Mouse (Mus musculus) ZHBTc4 (cell line): ENCODE measurements around the gene Fam243.

Source experiments
- DNase-seq: peaks from one replicate; pipeline ENCODE4 v3.0.0-alpha.2; 2011; ENCODE audit warnings: low read depth, low spot score

Gene Fam243

DNA sequence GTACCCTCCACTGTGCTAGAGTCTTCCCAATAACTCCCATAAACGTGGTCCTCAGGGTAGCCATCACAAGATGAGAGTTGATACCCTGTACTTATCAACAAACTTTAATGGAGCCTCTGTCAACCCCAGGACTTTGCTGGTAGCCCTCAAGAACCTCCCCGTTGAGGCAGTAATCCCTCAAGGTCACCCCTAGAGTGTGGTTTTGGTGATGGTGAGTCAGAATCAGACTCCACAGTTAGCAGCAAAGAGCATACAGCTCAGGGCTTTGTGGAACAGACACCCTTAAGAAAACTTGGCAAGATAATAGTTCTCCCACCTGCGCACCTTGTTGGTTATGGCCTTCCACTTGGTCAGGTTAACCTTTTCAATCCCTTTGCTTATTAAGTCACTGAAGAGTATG, 880 bp downstream of the Fam243 start:
- no peak for DNase-seq

GRCm38 (mm10) chr16:92319353-92320109, 1.7 kb downstream of the Fam243 start:
- DNase-seq: peak; percentile 91

- DNase-seq: no peak
These were observed 5.0 kb downstream of the Fam243 start for GRCm38 (mm10) chr16:92316049-92316738.

GRCm38 (mm10) chr16:92313953-92314741, 7.1 kb downstream of the Fam243 start:
- DNase-seq: peak; percentile 81

- no peak for DNase-seq
These were observed 12.1 kb downstream of the Fam243 start for GRCm38 (mm10) chr16:92309126-92309525.

- DNase-seq: no peak
These were observed 13.3 kb downstream of the Fam243 start for GRCm38 (mm10) chr16:92307947-92308346.

- peak; percentile 68 for DNase-seq
These were observed 15.7 kb downstream of the Fam243 start for GRCm38 (mm10) chr16:92305519-92305918.

DNA sequence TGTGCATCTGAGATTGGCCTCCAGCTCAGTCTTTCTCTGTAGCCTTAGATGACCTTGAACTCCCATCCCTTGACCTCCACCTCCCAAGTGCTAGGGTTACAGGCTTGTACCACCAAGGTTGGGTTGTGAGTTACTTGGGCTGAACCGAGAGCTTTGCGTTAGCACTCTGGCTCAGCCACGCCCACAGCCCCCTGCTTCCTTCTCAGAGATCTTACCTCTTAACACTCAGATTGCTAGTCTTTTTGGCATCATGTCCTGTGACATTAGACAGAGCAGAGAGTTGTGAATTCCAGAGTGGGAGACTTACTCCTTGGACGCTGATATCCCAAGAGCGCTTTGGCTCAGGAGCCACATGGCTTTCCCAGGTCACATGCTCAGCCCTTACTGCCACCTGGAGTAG, 18.7 kb downstream of the Fam243 start:
- peak; percentile 29 for DNase-seq

DNA sequence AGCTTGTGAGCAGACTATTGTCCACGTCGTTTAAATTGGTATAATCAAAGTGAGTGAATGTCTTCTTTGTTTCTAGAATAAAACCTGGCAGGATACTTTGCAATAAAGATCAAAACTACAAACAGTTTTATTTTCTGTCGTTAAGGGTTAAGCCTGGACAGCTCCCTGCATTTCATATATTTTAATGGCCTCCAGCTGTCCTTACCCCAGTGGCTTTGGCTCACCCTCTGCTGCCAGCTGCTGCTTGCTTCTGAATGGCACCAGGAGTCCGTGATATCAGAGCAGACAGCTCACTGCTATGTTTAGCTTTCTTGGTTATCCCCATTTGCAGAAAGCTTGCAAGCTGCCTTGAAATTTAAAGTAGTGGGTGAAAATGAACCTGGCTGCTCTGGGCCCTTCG, 19.3 kb downstream of the Fam243 start:
- DNase-seq: no peak

DNA sequence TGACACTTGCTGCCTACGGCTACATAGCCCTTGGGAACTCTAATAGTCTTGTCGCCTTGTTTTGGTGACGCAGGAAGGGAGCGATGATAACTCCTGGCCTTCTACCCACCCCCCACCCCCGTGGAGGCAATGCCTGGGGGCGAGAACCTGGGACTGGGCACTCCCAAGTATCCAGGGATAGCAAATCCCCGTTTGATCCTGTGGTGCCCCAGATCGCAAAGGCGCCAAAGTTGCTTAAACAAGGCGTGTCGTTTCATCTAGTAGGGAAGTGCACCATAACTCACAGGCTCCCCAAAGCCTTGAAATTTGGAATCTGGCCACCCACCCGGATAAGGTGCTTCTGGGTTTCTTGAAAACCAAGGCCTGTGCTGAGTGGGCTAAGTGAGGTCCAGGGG, 19.8 kb downstream of the Fam243 start:
- DNase-seq: no peak

- DNase-seq: peak; percentile 98
These were observed 20.4 kb downstream of the Fam243 start, which contains the start of gene Smim11 for GRCm38 (mm10) chr16:92300649-92301411. TSS of gene Smim11 (plus strand) at chr16:92301286.

DNA sequence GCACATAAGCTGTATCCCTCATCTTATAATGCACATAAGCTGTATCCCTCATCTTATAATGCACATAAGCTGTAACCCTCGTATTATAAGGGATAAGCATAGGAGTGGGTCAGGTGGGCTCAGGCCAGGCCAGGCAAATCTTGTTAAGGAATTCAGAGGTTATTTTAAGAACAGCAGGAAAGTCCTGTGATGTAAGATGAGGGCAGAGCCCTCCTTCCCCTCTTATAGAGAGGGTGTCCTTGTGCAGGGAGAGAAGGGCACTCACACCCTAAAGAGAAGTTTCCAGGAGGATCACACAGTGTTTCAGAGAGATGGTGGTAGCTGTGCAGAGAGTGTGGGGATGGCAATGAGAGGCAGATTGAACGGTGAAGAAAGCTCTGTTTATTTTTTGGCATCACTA, 25.9 kb downstream of the Fam243 start:
- no peak for DNase-seq

GRCm38 (mm10) chr16:92294267-92294970, 26.8 kb downstream of the Fam243 start:
- DNase-seq: no peak

GRCm38 (mm10) chr16:92292101-92292500, 29.1 kb downstream of the Fam243 start, which contains the start of gene Kcne2:
TSS of gene Kcne2 (plus strand) at chr16:92292389.
- no peak for DNase-seq

- no peak for DNase-seq
These were observed 31.2 kb downstream of the Fam243 start for GRCm38 (mm10) chr16:92290045-92290444.

DNA sequence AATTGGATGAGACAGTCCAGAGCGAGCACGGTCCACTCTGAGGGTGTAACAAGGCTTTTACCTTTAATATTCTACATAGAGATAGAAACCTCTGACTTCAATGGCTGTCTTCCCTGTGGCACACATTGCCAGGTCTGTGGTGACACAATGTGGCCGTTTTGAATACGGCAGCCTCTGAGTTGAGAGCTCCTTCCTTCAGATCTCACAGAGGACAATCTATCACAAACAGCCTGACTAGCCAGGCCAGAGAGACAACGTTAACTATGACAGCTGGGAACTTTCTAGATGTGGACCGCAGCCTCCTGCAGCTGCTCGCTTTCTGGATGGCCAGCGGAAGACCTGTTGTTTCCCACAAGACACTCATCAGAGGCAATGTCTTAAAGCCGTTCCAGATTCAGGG, 32.5 kb downstream of the Fam243 start:
- DNase-seq: peak; percentile 45

DNA sequence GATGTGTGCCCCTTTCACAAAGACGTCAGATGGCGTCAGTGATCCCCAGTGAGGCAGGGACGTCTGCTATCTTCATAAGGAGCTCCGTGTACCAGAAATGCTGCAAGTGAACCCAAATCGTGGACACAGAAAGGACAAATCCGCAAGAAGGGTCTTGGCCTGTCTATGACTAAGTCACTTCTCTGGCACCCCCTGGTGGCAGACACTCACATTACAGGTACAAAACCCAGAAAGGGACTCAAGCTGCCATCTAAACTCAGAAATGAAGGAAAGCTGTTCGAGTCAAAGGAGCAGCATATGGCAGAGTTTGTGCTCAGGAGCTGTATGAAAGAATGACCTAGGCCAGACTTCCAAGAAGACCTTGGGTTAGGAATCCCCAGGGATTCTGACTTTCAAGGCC, 34.6 kb downstream of the Fam243 start:
- DNase-seq: peak; percentile 85

- no peak for DNase-seq
These were observed 36.2 kb downstream of the Fam243 start for GRCm38 (mm10) chr16:92285068-92285467.

DNA sequence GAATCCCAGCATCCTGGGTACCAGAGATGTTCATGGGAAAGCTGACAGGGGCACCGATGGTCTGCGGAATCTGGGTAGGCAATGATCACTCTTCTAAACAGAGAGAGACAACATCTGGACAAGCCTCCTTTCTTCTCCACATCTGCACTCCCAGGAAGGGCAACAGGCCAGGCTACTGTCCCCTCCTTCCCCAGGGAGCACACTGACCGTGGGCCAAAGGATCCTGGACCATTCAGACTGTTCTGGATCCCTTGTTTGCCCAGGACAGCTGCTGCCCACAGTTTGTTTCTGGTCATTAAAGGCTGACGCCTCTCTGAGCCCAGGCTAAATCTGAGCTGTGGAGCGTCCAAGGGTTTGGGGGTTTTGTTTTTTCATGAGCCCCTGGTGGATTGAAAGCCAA, 38.6 kb downstream of the Fam243 start:
- no peak for DNase-seq

DNA sequence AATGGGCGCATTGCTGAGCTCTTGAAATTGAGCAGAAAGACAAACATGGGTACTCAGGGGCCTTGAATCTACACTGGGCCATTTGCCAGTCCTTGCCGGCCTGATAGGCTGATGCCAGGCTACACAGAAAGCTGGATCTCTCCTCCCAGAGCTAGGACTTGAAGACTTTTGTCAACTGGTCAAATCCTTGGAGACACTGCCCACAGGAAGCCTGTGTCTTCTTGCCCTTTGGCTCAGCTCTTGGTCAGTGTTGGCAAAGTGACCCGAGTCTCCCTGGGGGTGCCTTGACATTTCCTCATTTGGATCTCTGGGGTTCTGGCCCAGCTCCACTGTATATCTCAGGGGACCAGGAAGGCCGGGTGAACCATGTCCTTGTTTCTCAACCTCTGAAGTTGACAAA, 45.7 kb downstream of the Fam243 start:
- DNase-seq: no peak

GRCm38 (mm10) chr16:92274516-92274915, 46.7 kb downstream of the Fam243 start:
- DNase-seq: no peak
